Mouse (Mus musculus) neutrophil, adult 59 days (primary cell): ENCODE measurements around the gene Mtg1. TPM values are rescaled to one million over a fixed set of nuclear protein-coding genes. Genes with fewer than 3 reads are reported as not detected.

Experiments used
- total RNA-seq, 2 experiments: library from RNA; stranded (reverse); gene quantifications; 1 replicate in 1 of 2; 2 replicates in 1 of 2; pipeline ENCODE4 v1.2.4; 2023

The Mtg1 gene
- total RNA-seq = 1 to 10 TPM; 5.6 to 6.4 TPM

GRCm38 (mm10) chr7:140137135-140138020 is at the start of gene Mtg1:
Mtg1 (plus strand) TSS chr7:140137564.

GRCm38 (mm10) chr7:140092924-140093528 is 44.3 kb upstream of the Mtg1 start, which contains the start of gene Prap1:
Prap1 (plus strand) TSS chr7:140093395.

GRCm38 (mm10) chr7:140101993-140102860 is 35.1 kb upstream of the Mtg1 start, which contains the start of gene Fuom:
Fuom (minus strand) TSS chr7:140102441.

GRCm38 (mm10) chr7:140115583-140116328 is 21.6 kb upstream of the Mtg1 start, which contains the start of gene Paox:
Paox (plus strand) TSS chr7:140115799.

GRCm38 (mm10) chr7:140116329-140117054 is 20.9 kb upstream of the Mtg1 start, which contains the start of gene Echs1:
Echs1 (minus strand) TSS chr7:140116476.

GRCm38 (mm10) chr7:140154218-140154927 is 17.0 kb downstream of the Mtg1 start, which contains the start of gene Sprn:
Sprn (minus strand) TSS chr7:140154877.

GRCm38 (mm10) chr7:140164664-140165063 is 27.3 kb downstream of the Mtg1 start, which contains the start of gene Olfr522:
Olfr522 (minus strand) TSS chr7:140164764.

GRCm38 (mm10) chr7:140172936-140173335 is 35.6 kb downstream of the Mtg1 start, which contains the start of gene Olfr523:
Olfr523 (plus strand) TSS chr7:140173217.

Other genes with a start within 250 kb of the Mtg1 start
- not detected for gene Kndc1, start 242.9 kb upstream of the Mtg1 start, total RNA-seq
- gene Utf1, start 193.8 kb upstream of the Mtg1 start, total RNA-seq = not detected
- gene 6430531B16Rik, start 158.8 kb upstream of the Mtg1 start, total RNA-seq = 1 to 10 TPM; 5.6 to 7.0 TPM
- gene Adam8, start 145.0 kb upstream of the Mtg1 start, total RNA-seq = 100 to 1,000 TPM; 883 to 884 TPM
- 10 to 100 TPM; 15.7 to 17.0 TPM for gene Zfp511, start 101.2 kb upstream of the Mtg1 start, total RNA-seq
- 10 to 100 TPM; 23.3 to 28.3 TPM for gene Tubgcp2, start 100.9 kb upstream of the Mtg1 start, total RNA-seq
- not detected for gene Msx3, start 88.5 kb upstream of the Mtg1 start, total RNA-seq
- gene Caly, start 55.0 kb upstream of the Mtg1 start, total RNA-seq = not detected
- gene Prap1, start 44.2 kb upstream of the Mtg1 start, total RNA-seq = not detected
- gene Fuom, start 35.1 kb upstream of the Mtg1 start, total RNA-seq = 1 to 10 TPM; 5.9 to 8.1 TPM
- 10 to 100 TPM in 1 of 2 experiments, 1 to 10 TPM in 1; 7.2 to 13.3 TPM for gene Paox, start 21.8 kb upstream of the Mtg1 start, total RNA-seq
- gene Echs1, start 21.1 kb upstream of the Mtg1 start, total RNA-seq = 10 to 100 TPM; 29.6 to 38.5 TPM
- gene Sprn, start 17.3 kb downstream of the Mtg1 start, total RNA-seq = not detected
- gene Olfr522, start 27.2 kb downstream of the Mtg1 start, total RNA-seq = not detected
- not detected for gene Olfr523, start 35.7 kb downstream of the Mtg1 start, total RNA-seq
- gene Olfr524, start 68.4 kb downstream of the Mtg1 start, total RNA-seq = not detected
- not detected for gene Cd163l1, start 80.7 kb downstream of the Mtg1 start, total RNA-seq
- gene 5830411N06Rik, start 109.7 kb downstream of the Mtg1 start, total RNA-seq = under 1 TPM in 1 of 2 experiments, not detected in 1; 0.11 TPM
- not detected for gene Olfr525, start 183.3 kb downstream of the Mtg1 start, total RNA-seq
- gene Olfr527, start 196.5 kb downstream of the Mtg1 start, total RNA-seq = not detected
- gene Olfr60, start 224.1 kb downstream of the Mtg1 start, total RNA-seq = not detected
- gene Olfr530, start 238.8 kb downstream of the Mtg1 start, total RNA-seq = not detected